Mouse (Mus musculus): ENCODE results near the gene Btrc. TPM values are rescaled to one million over a fixed set of nuclear protein-coding genes. Genes with fewer than 3 reads are reported as not detected.
"Not testable (repeated sequence)": the region's sequence is repeated elsewhere in the genome, so short reads cannot be mapped to it uniquely, and the experiment has no call there.

Btrc gene
- polyA plus RNA-seq, 1 experiment, result 11.9 TPM

- no peaks in the 10 kb centered on the region for H3K79me3 ChIP-seq (ENCODE audit: low read depth)
- H3K4me3 ChIP-seq (ENCODE audit: insufficient read depth, poor library complexity, severe bottlenecking), result no peak overlapping the region
- H3K36me3 ChIP-seq (ENCODE audit: control insufficient read depth, insufficient read depth), result no peaks in the 10 kb centered on the region
- no peak overlapping the region for H3ac ChIP-seq (ENCODE audit: control insufficient read depth, insufficient read length, low read depth)
- H3K27me3 ChIP-seq (ENCODE audit: control insufficient read depth, insufficient read depth, insufficient read length), result peaks cover 14% of the 10 kb centered on the region
- peak; percentile 16 for TF ChIP-seq MYOD1 (IDR thresholded peaks at IDR 0.05; ENCODE audit: control insufficient read depth, insufficient read length, low read depth)
- TF ChIP-seq MAX (IDR thresholded peaks at IDR 0.05), result no peak
- H3K79me2 ChIP-seq (ENCODE audit: control insufficient read depth, insufficient read depth), result no peaks in the 10 kb centered on the region
Measured at GRCm38 (mm10) chr19:45338182-45338581, 25.4 kb upstream of the Btrc start.

GRCm38 (mm10) chr19:45343941-45344340 is 19.6 kb upstream of the Btrc start:
- Histone ChIP-seq H3K79me3 (ENCODE audit: low read depth) (no peaks in the 10 kb centered on the region), H3K36me3 (ENCODE audit: control insufficient read depth, insufficient read depth) (no peaks in the 10 kb centered on the region), H3ac (ENCODE audit: control insufficient read depth, insufficient read length, low read depth) (no peak overlapping the region), H3K27me3 (ENCODE audit: control insufficient read depth, insufficient read depth, insufficient read length) (peaks cover 4% of the 10 kb centered on the region), H3K4me3 (ENCODE audit: insufficient read depth, poor library complexity, severe bottlenecking) (no peak overlapping the region), H3K79me2 (ENCODE audit: control insufficient read depth, insufficient read depth) (no peaks in the 10 kb centered on the region)
- TF ChIP-seq USF1 (IDR thresholded peaks at IDR 0.05; ENCODE audit: low read depth), result no peak
- no peak for TF ChIP-seq MYOD1 (IDR thresholded peaks at IDR 0.05; ENCODE audit: control insufficient read depth, insufficient read length, low read depth)
- TF ChIP-seq FOSL1 (IDR thresholded peaks at IDR 0.05; ENCODE audit: insufficient read depth, low read length, poor library complexity, severe bottlenecking), result no peak
- TF ChIP-seq CTCF (IDR thresholded peaks at IDR 0.05; ENCODE audit: control insufficient read depth, insufficient read depth, insufficient read length), result no peak
- TF ChIP-seq MAX (IDR thresholded peaks at IDR 0.05), result no peak
- TF ChIP-seq CEBPB (IDR thresholded peaks at IDR 0.05; ENCODE audit: low read depth), result no peak
- no peak for TF ChIP-seq MYOG (IDR thresholded peaks at IDR 0.05; ENCODE audit: control insufficient read depth, extremely low read depth, insufficient read length)

GRCm38 (mm10) chr19:45348188-45348587 is 15.3 kb upstream of the Btrc start:
- peaks cover 4% of the 10 kb centered on the region for H3K27me3 ChIP-seq (ENCODE audit: control insufficient read depth, insufficient read depth, insufficient read length)

GRCm38 (mm10) chr19:45350456-45350855 is 13.1 kb upstream of the Btrc start:
- no peaks in the 10 kb centered on the region for H3K79me3 ChIP-seq (ENCODE audit: low read depth)

More at GRCm38 (mm10) chr19:45348188-45348587, 15.3 kb upstream of the Btrc start:
- Histone ChIP-seq H3K4me3 (ENCODE audit: insufficient read depth, poor library complexity, severe bottlenecking) (no peak overlapping the region), H3ac (ENCODE audit: control insufficient read depth, insufficient read length, low read depth) (no peak overlapping the region), H3K79me2 (ENCODE audit: control insufficient read depth, insufficient read depth) (no peaks in the 10 kb centered on the region), H3K36me3 (ENCODE audit: control insufficient read depth, insufficient read depth) (no peaks in the 10 kb centered on the region), H3K79me3 (ENCODE audit: low read depth) (no peaks in the 10 kb centered on the region)
- TF ChIP-seq MYOD1 (IDR thresholded peaks at IDR 0.05; ENCODE audit: control insufficient read depth, insufficient read length, low read depth) (no peak), MYOG (IDR thresholded peaks at IDR 0.05; ENCODE audit: control insufficient read depth, extremely low read depth, insufficient read length) (no peak), FOSL1 (IDR thresholded peaks at IDR 0.05; ENCODE audit: insufficient read depth, low read length, poor library complexity, severe bottlenecking) (no peak), USF1 (IDR thresholded peaks at IDR 0.05; ENCODE audit: low read depth) (no peak), CEBPB (IDR thresholded peaks at IDR 0.05; ENCODE audit: low read depth) (no peak), MAX (IDR thresholded peaks at IDR 0.05) (no peak), CTCF (IDR thresholded peaks at IDR 0.05; ENCODE audit: control insufficient read depth, insufficient read depth, insufficient read length) (no peak)

GRCm38 (mm10) chr19:45352706-45353105 is 10.8 kb upstream of the Btrc start:
- not testable (repeated sequence) for H3K79me3 ChIP-seq (ENCODE audit: low read depth); H3K36me3 ChIP-seq (ENCODE audit: control insufficient read depth, insufficient read depth); H3K4me3 ChIP-seq (ENCODE audit: insufficient read depth, poor library complexity, severe bottlenecking); H3ac ChIP-seq (ENCODE audit: control insufficient read depth, insufficient read length, low read depth); H3K79me2 ChIP-seq (ENCODE audit: control insufficient read depth, insufficient read depth); H3K27me3 ChIP-seq (ENCODE audit: control insufficient read depth, insufficient read depth, insufficient read length)

More at GRCm38 (mm10) chr19:45350456-45350855, 13.1 kb upstream of the Btrc start:
- H3K36me3 ChIP-seq (ENCODE audit: control insufficient read depth, insufficient read depth), result no peaks in the 10 kb centered on the region
- H3K79me2 ChIP-seq (ENCODE audit: control insufficient read depth, insufficient read depth), result no peaks in the 10 kb centered on the region
- H3K4me3 ChIP-seq (ENCODE audit: insufficient read depth, poor library complexity, severe bottlenecking), result no peak overlapping the region
- peaks cover 4% of the 10 kb centered on the region for H3K27me3 ChIP-seq (ENCODE audit: control insufficient read depth, insufficient read depth, insufficient read length)
- TF ChIP-seq MAX (IDR thresholded peaks at IDR 0.05) (no peak), CEBPB (IDR thresholded peaks at IDR 0.05; ENCODE audit: low read depth) (no peak), FOSL1 (IDR thresholded peaks at IDR 0.05; ENCODE audit: insufficient read depth, low read length, poor library complexity, severe bottlenecking) (no peak), MYOG (IDR thresholded peaks at IDR 0.05; ENCODE audit: control insufficient read depth, extremely low read depth, insufficient read length) (no peak), USF1 (IDR thresholded peaks at IDR 0.05; ENCODE audit: low read depth) (no peak), MYOD1 (IDR thresholded peaks at IDR 0.05; ENCODE audit: control insufficient read depth, insufficient read length, low read depth) (no peak), CTCF (IDR thresholded peaks at IDR 0.05; ENCODE audit: control insufficient read depth, insufficient read depth, insufficient read length) (no peak)
- H3ac ChIP-seq (ENCODE audit: control insufficient read depth, insufficient read length, low read depth), result no peak overlapping the region

GRCm38 (mm10) chr19:45355678-45356077 is 7.9 kb upstream of the Btrc start:
- no peaks in the 10 kb centered on the region for H3K79me2 ChIP-seq (ENCODE audit: control insufficient read depth, insufficient read depth)
- TF ChIP-seq CEBPB (IDR thresholded peaks at IDR 0.05; ENCODE audit: low read depth) (no peak), FOSL1 (IDR thresholded peaks at IDR 0.05; ENCODE audit: insufficient read depth, low read length, poor library complexity, severe bottlenecking) (no peak), MAX (IDR thresholded peaks at IDR 0.05) (no peak), USF1 (IDR thresholded peaks at IDR 0.05; ENCODE audit: low read depth) (no peak), MYOD1 (IDR thresholded peaks at IDR 0.05; ENCODE audit: control insufficient read depth, insufficient read length, low read depth) (no peak), CTCF (IDR thresholded peaks at IDR 0.05; ENCODE audit: control insufficient read depth, insufficient read depth, insufficient read length) (no peak), MYOG (IDR thresholded peaks at IDR 0.05; ENCODE audit: control insufficient read depth, extremely low read depth, insufficient read length) (no peak)

GRCm38 (mm10) chr19:45356868-45357267 is 6.7 kb upstream of the Btrc start:
- H3K79me3 ChIP-seq (ENCODE audit: low read depth); H3K4me3 ChIP-seq (ENCODE audit: insufficient read depth, poor library complexity, severe bottlenecking); H3K36me3 ChIP-seq (ENCODE audit: control insufficient read depth, insufficient read depth); H3K79me2 ChIP-seq (ENCODE audit: control insufficient read depth, insufficient read depth); H3ac ChIP-seq (ENCODE audit: control insufficient read depth, insufficient read length, low read depth); H3K27me3 ChIP-seq (ENCODE audit: control insufficient read depth, insufficient read depth, insufficient read length): not testable (repeated sequence)

More at GRCm38 (mm10) chr19:45355678-45356077, 7.9 kb upstream of the Btrc start:
- H3K79me3 ChIP-seq (ENCODE audit: low read depth), result no peaks in the 10 kb centered on the region
- no peaks in the 10 kb centered on the region for H3K27me3 ChIP-seq (ENCODE audit: control insufficient read depth, insufficient read depth, insufficient read length)
- no peak overlapping the region for H3ac ChIP-seq (ENCODE audit: control insufficient read depth, insufficient read length, low read depth)
- H3K4me3 ChIP-seq (ENCODE audit: insufficient read depth, poor library complexity, severe bottlenecking), result no peak overlapping the region
- H3K36me3 ChIP-seq (ENCODE audit: control insufficient read depth, insufficient read depth), result no peaks in the 10 kb centered on the region

Data from C2C12 (cell line).